Mouse (Mus musculus): ENCODE measurements around the gene Clcnkb. TPM values are rescaled to one million over a fixed set of nuclear protein-coding genes. Genes with fewer than 3 reads are reported as not detected.
A peak's percentile ranks its signal among the peaks of the same experiment; 100 is the strongest.

Gene Clcnkb
- polyA plus RNA-seq, 1 experiment: not detected

GRCm38 (mm10) chr4:141398545-141398944 is 17.3 kb downstream of the Clcnkb start, which contains the start of gene Clcnka:
TSS of gene Clcnka (minus strand) at chr4:141398724.
- 72% methylated on average over 12 of the region's 12 CpGs for WGBS
- Histone ChIP-seq H3K27ac (ENCODE audit: insufficient read depth, low read depth, low read length) (no peak within 1 kb of the TSS), H3K4me3 (ENCODE audit: insufficient read depth, low read depth, low read length) (no peak within 1 kb of the TSS), H3K4me1 (ENCODE audit: control insufficient read depth, insufficient read depth, low read length) (peaks cover 5% of the 10 kb centered on the region; the same call in 1 of the 2 replicates)
- TF ChIP-seq POLR2A (IDR thresholded peaks at IDR 0.05; ENCODE audit: insufficient read depth, low read depth, low read length) (no peak), CTCF (IDR thresholded peaks at IDR 0.05; ENCODE audit: insufficient read depth, low read depth, low read length) (no peak)

- WGBS: 73% methylated on average over 12 of the region's 12 CpGs
- no peak for TF ChIP-seq POLR2A (IDR thresholded peaks at IDR 0.05; ENCODE audit: insufficient read depth, low read depth, low read length)
- TF ChIP-seq CTCF (IDR thresholded peaks at IDR 0.05; ENCODE audit: insufficient read depth, low read depth, low read length): no peak
- H3K4me3 ChIP-seq (ENCODE audit: insufficient read depth, low read depth, low read length): no peak overlapping the region
- peaks cover 5% of the 10 kb centered on the region; the same call in 1 of the 2 replicates for H3K4me1 ChIP-seq (ENCODE audit: control insufficient read depth, insufficient read depth, low read length)
- no peak overlapping the region for H3K27ac ChIP-seq (ENCODE audit: insufficient read depth, low read depth, low read length)
These were observed 18.0 kb downstream of the Clcnkb start for GRCm38 (mm10) chr4:141397861-141398260.

- no peak overlapping the region for H3K4me3 ChIP-seq (ENCODE audit: insufficient read depth, low read depth, low read length)
- peaks cover 5% of the 10 kb centered on the region; the same call in 1 of the 2 replicates for H3K4me1 ChIP-seq (ENCODE audit: control insufficient read depth, insufficient read depth, low read length)
- H3K27ac ChIP-seq (ENCODE audit: insufficient read depth, low read depth, low read length): no peak overlapping the region
- 27% methylated on average over 16 of the region's 16 CpGs for WGBS
- TF ChIP-seq CTCF (IDR thresholded peaks at IDR 0.05; ENCODE audit: insufficient read depth, low read depth, low read length) (no peak), POLR2A (IDR thresholded peaks at IDR 0.05; ENCODE audit: insufficient read depth, low read depth, low read length) (no peak)
These were observed 21.1 kb downstream of the Clcnkb start for GRCm38 (mm10) chr4:141394751-141395150.

GRCm38 (mm10) chr4:141391293-141391692 is 24.5 kb downstream of the Clcnkb start:
- H3K4me1 ChIP-seq (ENCODE audit: control insufficient read depth, insufficient read depth, low read length): peaks cover 5% of the 10 kb centered on the region; the same call in 1 of the 2 replicates
- no peak overlapping the region for H3K4me3 ChIP-seq (ENCODE audit: insufficient read depth, low read depth, low read length)
- 81% methylated on average over 12 of the region's 12 CpGs for WGBS
- H3K27ac ChIP-seq (ENCODE audit: insufficient read depth, low read depth, low read length): no peak overlapping the region
- TF ChIP-seq POLR2A (IDR thresholded peaks at IDR 0.05; ENCODE audit: insufficient read depth, low read depth, low read length) (no peak), CTCF (IDR thresholded peaks at IDR 0.05; ENCODE audit: insufficient read depth, low read depth, low read length) (no peak)

GRCm38 (mm10) chr4:141389366-141390150 is 26.3 kb downstream of the Clcnkb start:
- TF ChIP-seq CTCF (IDR thresholded peaks at IDR 0.05; ENCODE audit: insufficient read depth, low read depth, low read length) (no peak), POLR2A (IDR thresholded peaks at IDR 0.05; ENCODE audit: insufficient read depth, low read depth, low read length) (no peak)
- 74% methylated on average over 18 of the region's 18 CpGs for WGBS
- H3K27ac ChIP-seq (ENCODE audit: insufficient read depth, low read depth, low read length): no peak overlapping the region
- no peak overlapping the region for H3K4me3 ChIP-seq (ENCODE audit: insufficient read depth, low read depth, low read length)
- H3K4me1 ChIP-seq (ENCODE audit: control insufficient read depth, insufficient read depth, low read length): peaks cover under 1% of the 10 kb centered on the region; the same call in 1 of the 2 replicates

GRCm38 (mm10) chr4:141387933-141388332 is 27.9 kb downstream of the Clcnkb start:
- no peaks in the 10 kb centered on the region for H3K4me1 ChIP-seq (ENCODE audit: control insufficient read depth, insufficient read depth, low read length)
- H3K27ac ChIP-seq (ENCODE audit: insufficient read depth, low read depth, low read length): no peak overlapping the region
- WGBS: 76% methylated on average over 5 of the region's 5 CpGs
- TF ChIP-seq POLR2A (IDR thresholded peaks at IDR 0.05; ENCODE audit: insufficient read depth, low read depth, low read length) (no peak), CTCF (IDR thresholded peaks at IDR 0.05; ENCODE audit: insufficient read depth, low read depth, low read length) (no peak)
- no peak overlapping the region for H3K4me3 ChIP-seq (ENCODE audit: insufficient read depth, low read depth, low read length)

- TF ChIP-seq CTCF (IDR thresholded peaks at IDR 0.05; ENCODE audit: insufficient read depth, low read depth, low read length) (peak; percentile 23; the same call in 1 of the 2 replicates), POLR2A (IDR thresholded peaks at IDR 0.05; ENCODE audit: insufficient read depth, low read depth, low read length) (no peak)
- Histone ChIP-seq H3K4me3 (ENCODE audit: insufficient read depth, low read depth, low read length) (no peak overlapping the region), H3K4me1 (ENCODE audit: control insufficient read depth, insufficient read depth, low read length) (peaks cover 7% of the 10 kb centered on the region), H3K27ac (ENCODE audit: insufficient read depth, low read depth, low read length) (no peak overlapping the region)
- WGBS: 14% methylated on average over 5 of the region's 5 CpGs
These were observed 28.6 kb downstream of the Clcnkb start for GRCm38 (mm10) chr4:141387093-141387784.

GRCm38 (mm10) chr4:141386150-141386549 is 29.7 kb downstream of the Clcnkb start:
- H3K4me3 ChIP-seq (ENCODE audit: insufficient read depth, low read depth, low read length): no peak overlapping the region
- WGBS: 78% methylated on average over 7 of the region's 7 CpGs
- no peak overlapping the region for H3K27ac ChIP-seq (ENCODE audit: insufficient read depth, low read depth, low read length)
- TF ChIP-seq POLR2A (IDR thresholded peaks at IDR 0.05; ENCODE audit: insufficient read depth, low read depth, low read length) (no peak), CTCF (IDR thresholded peaks at IDR 0.05; ENCODE audit: insufficient read depth, low read depth, low read length) (no peak)
- peaks cover 10% of the 10 kb centered on the region for H3K4me1 ChIP-seq (ENCODE audit: control insufficient read depth, insufficient read depth, low read length)

GRCm38 (mm10) chr4:141385275-141385674 is 30.5 kb downstream of the Clcnkb start:
- H3K4me3 ChIP-seq (ENCODE audit: insufficient read depth, low read depth, low read length): no peak overlapping the region
- TF ChIP-seq CTCF (IDR thresholded peaks at IDR 0.05; ENCODE audit: insufficient read depth, low read depth, low read length) (peak; percentile 88), POLR2A (IDR thresholded peaks at IDR 0.05; ENCODE audit: insufficient read depth, low read depth, low read length) (no peak)
- H3K4me1 ChIP-seq (ENCODE audit: control insufficient read depth, insufficient read depth, low read length): peaks cover 10% of the 10 kb centered on the region
- H3K27ac ChIP-seq (ENCODE audit: insufficient read depth, low read depth, low read length): no peak overlapping the region
- WGBS: 1% methylated on average over 7 of the region's 7 CpGs
